12 mouse cellular contexts compared by ENCODE assay signal in the genomic region with DNA sequence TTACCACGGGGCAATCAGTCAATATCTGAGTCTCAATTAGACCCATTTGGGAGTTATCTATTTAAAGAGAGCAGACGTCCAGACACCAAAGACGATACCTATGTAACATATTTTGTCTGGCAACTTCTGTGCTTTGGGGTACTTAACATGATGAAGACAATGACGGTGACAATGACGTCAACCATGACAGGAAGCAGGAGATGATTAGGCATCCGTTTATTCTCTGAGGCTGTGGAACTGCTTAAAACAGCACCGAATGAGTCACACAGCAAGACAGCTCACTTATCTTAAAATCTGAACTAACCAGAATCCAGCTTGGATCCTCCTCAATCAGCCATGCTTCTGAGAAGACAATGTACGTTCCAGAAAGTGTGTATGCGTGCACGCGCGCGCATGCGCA. TPM values are rescaled to one million over a fixed set of nuclear protein-coding genes. Genes with fewer than 3 reads are reported as not detected.
A peak's percentile ranks its signal among the peaks of the same experiment; 100 is the strongest.
DNase-seq lines count a peak whose midpoint lies in the region; ATAC-seq and TF ChIP-seq lines count a peak whose summit lies in the region.
"Had no signal": no experiment of that assay in that cellular context is flagged by ENCODE, and none has a peak within 500 bp of the region (broad histone marks: within the 10 kb centered on the region; RNA-seq: fewer than 3 reads in every experiment).

No protein-coding gene starts in this region.

- no peak for TF ChIP-seq CTCF in lung, postnatal 0 days (IDR thresholded peaks at IDR 0.05)
- TF ChIP-seq CTCF in lung, adult 2 months (IDR thresholded peaks at IDR 0.05; ENCODE audit: insufficient read depth, low read length) = no peak
- TF ChIP-seq CTCF in olfactory bulb, adult 2 months (IDR thresholded peaks at IDR 0.05; ENCODE audit: insufficient read depth, low read depth, low read length) = no peak

- H3K27ac ChIP-seq in lung, postnatal 0 days (ENCODE audit: low read length) = peak overlapping the region; percentile 78; the same call in 1 of the 2 replicates
- peak overlapping the region; percentile 97 for H3K27ac ChIP-seq in olfactory bulb, adult 2 months (ENCODE audit: insufficient read depth, low read depth, low read length)

- peaks cover 22% of the 10 kb centered on the region for H3K4me1 ChIP-seq in lung, postnatal 0 days (ENCODE audit: insufficient read depth, low read depth, low read length)
- peaks cover 9% of the 10 kb centered on the region for H3K4me1 ChIP-seq in lung, adult 2 months (ENCODE audit: control insufficient read depth, insufficient read depth, low read length)
- H3K4me1 ChIP-seq in olfactory bulb, adult 2 months (ENCODE audit: control insufficient read depth, insufficient read depth, low read length) = peaks cover 30% of the 10 kb centered on the region

- peak; percentile 84 for TF ChIP-seq EP300 in lung, postnatal 0 days (IDR thresholded peaks at IDR 0.05)

- H3K4me3 ChIP-seq in lung, postnatal 0 days (ENCODE audit: low read depth, low read length) = no peak overlapping the region
- H3K4me3 ChIP-seq in lung, adult 2 months (replicated peaks; ENCODE audit: extremely low read depth, low read depth, low read length) = no peak overlapping the region
- no peak overlapping the region for H3K4me3 ChIP-seq in olfactory bulb, adult 2 months (ENCODE audit: insufficient read depth, low read depth, low read length)
- H3K4me3 ChIP-seq: limb, embryonic 12.5 days; neural tube, embryonic 13.5 days had no signal

- peak; percentile 46 for DNase-seq in heart, adult 8-10 months (ENCODE audit: low spot score)
- no peak for DNase-seq in heart, postnatal 4 days
- peak; percentile 65 for DNase-seq in lung, postnatal 0 days (ENCODE audit: low spot score)
- DNase-seq in lung, adult 2 months = no peak
- peak; percentile 78 for DNase-seq in brain, adult 2 months (ENCODE audit: low read depth, low spot score)
- DNase-seq in cerebellum, adult 9-10 months = no peak
- no peak for DNase-seq in spleen, postnatal 10 days (ENCODE audit: low spot score in 2 of 2)

- H3K9ac ChIP-seq in lung, postnatal 0 days (replicated peaks; ENCODE audit: low read depth) = no peak overlapping the region
- H3K9ac ChIP-seq: limb, embryonic 12.5 days had no signal

- no peaks in the 10 kb centered on the region for H3K9me3 ChIP-seq in lung, postnatal 0 days (ENCODE audit: low read length)
- H3K9me3 ChIP-seq: limb, embryonic 12.5 days; neural tube, embryonic 13.5 days had no signal

- TF ChIP-seq POLR2A in lung, adult 2 months (IDR thresholded peaks at IDR 0.05; ENCODE audit: borderline replicate concordance, extremely low read depth, low read depth, low read length) = no peak
- TF ChIP-seq POLR2A in olfactory bulb, adult 2 months (IDR thresholded peaks at IDR 0.05; ENCODE audit: insufficient read depth, low read depth, low read length) = no peak

- WGBS in lung, postnatal 0 days = 59% methylated on average over 14 of the region's 14 CpGs
- 51% methylated on average over 14 of the region's 14 CpGs for WGBS in lung, adult 2 months
- 64% methylated on average over 14 of the region's 14 CpGs for WGBS in olfactory bulb, adult 2 months

- no peaks in the 10 kb centered on the region for H3K36me3 ChIP-seq in lung, postnatal 0 days (ENCODE audit: insufficient read depth, low read length)
- H3K36me3 ChIP-seq: limb, embryonic 12.5 days; neural tube, embryonic 13.5 days had no signal

- H3K4me2 ChIP-seq in lung, postnatal 0 days (replicated peaks; ENCODE audit: low read depth, low read length) = no peak overlapping the region
- H3K4me2 ChIP-seq: limb, embryonic 12.5 days had no signal

- no peaks in the 10 kb centered on the region for H3K27me3 ChIP-seq in lung, postnatal 0 days (replicated peaks; ENCODE audit: insufficient read depth, low read length)
- H3K27me3 ChIP-seq: limb, embryonic 12.5 days; megakaryocyte, embryonic 14.5 days; neural tube, embryonic 13.5 days had no signal

- peak; percentile 12; the same call in 1 of the 2 replicates for ATAC-seq in lung, postnatal 0 days
- ATAC-seq: forebrain, embryonic 14.5 days had no signal

RNA-seq across cellular contexts. Expression of a gene that starts 56.8 kb away (rescaled TPM):
- total RNA-seq in heart, adult 8-10 months (2022) = 1 to 10 TPM; 1.9 to 3.3 (median 2.7) TPM
- total RNA-seq in heart, postnatal 4 days (2021) = 1 to 10 TPM; 7.1 TPM
- polyA plus RNA-seq in lung, postnatal 0 days (2015; fragmentation: Nextera tagmentation; extraction: Ambion mirVana) = 5.6 and 7.2 TPM in 2 replicates
- 9.1 and 11.2 TPM in 2 replicates for polyA plus RNA-seq in lung, adult 2 months (2012; rRNA removed)
- not detected in 2 replicates for polyA plus RNA-seq in olfactory bulb, adult 2 months (2012; ENCODE audit: insufficient read depth, insufficient read length, low replicate concordance, missing spikeins)

Comparison
In these comparisons a context has a peak if more than half of its experiments do, and no peak if none do; other contexts are left out.
1. DNase-seq: peak in heart, adult 8-10 months (single experiment), lung, postnatal 0 days (single experiment) and brain, adult 2 months (single experiment); none in heart, postnatal 4 days (single experiment), lung, adult 2 months (single experiment), cerebellum, adult 9-10 months (single experiment) and spleen, postnatal 10 days (0 of 2).